In the genomic region with DNA sequence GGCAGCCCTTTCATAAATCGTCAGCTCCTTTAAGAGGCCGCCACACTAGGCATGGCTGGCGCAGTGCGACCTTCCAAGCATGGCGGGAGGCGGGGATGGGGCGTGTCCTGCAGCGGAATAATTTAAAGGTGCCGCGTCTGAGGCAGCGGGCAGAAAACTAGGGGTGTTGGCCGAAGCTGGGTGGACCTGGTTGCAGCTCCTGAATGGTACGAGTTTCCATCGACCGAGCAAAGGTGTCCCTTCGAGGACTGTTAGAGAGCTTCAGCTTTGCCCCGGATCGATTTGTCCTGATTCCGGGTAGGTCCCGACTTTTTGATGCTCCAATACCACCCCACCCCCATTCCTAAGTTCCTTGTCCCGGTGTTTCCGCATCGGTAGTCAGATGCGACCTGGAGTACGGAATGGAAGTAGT, we compare ENCODE assay signal across 1 mouse cellular context.
TF ChIP-seq lines count a peak whose summit lies in the region.

Pnpla6 (plus strand) TSS at position 125 of the 412 bp plus-strand sequence.

TF ChIP-seq in MEL, 35 proteins besides CTCF, POLR2A, EP300 and RAD21 (continued from another document):
- TF ChIP-seq TBP (IDR thresholded peaks at IDR 0.05; ENCODE audit: low read depth, low read length) (peak; percentile 65), ETS1 (IDR thresholded peaks at IDR 0.05; ENCODE audit: low read depth, low read length) (no peak)
